Mouse (Mus musculus) left cerebral cortex, adult 2 months (tissue): Measurements from ENCODE around the gene Csk. TPM values are rescaled to one million over a fixed set of nuclear protein-coding genes. Genes with fewer than 3 reads are reported as not detected.

Experiments used
- DNase-seq, 2 experiments: peaks; one replicate each; pipeline ENCODE4 v3.0.0; 2021 to 2022; ENCODE audit warnings: low spot score in 2 of 2, mixed read lengths in 1 of 2; ENCODE audit errors: extremely low spot score in 1 of 2
- H3K27ac ChIP-seq: fragments of 200-600 bp; 2 replicates; pipeline ENCODE4 v1.8.1; 2022
- H3K4me3 ChIP-seq: fragments of 200-600 bp; 2 replicates; pipeline ENCODE4 v1.8.1; 2022
- CTCF ChIP-seq: fragments of 200-600 bp; IDR thresholded peaks from 2 replicates; pipeline ENCODE4 v1.8.1; 2022; ENCODE audit warnings: antibody characterized with exemption, mild to moderate bottlenecking, moderate library complexity
- intact Hi-C: fragments of 180-260 bp; cut with DNase I; formaldehyde crosslinking; loops from one replicate; pipeline ENCODE4 v1.15.1; 2025
- total RNA-seq, 2 experiments: library from RNA; stranded (reverse); gene quantifications; 2 replicates each; pipeline ENCODE4 v1.2.3; 2021

Gene Csk
- total RNA-seq, 2 experiments from 2014 or later, result 32.9 to 39.6 TPM

GRCm38 (mm10) chr9:57593454-57594173 is 59.8 kb downstream of the Csk start:
- intact Hi-C loops, result loop anchor here (5.0 kb wide), 1 partner anchor 64 kb away; no protein-coding TSS in a partner anchor
- Histone ChIP-seq H3K27ac (no peak overlapping the region), H3K4me3 (no peak overlapping the region)
- DNase-seq, result no peak
- TF ChIP-seq CTCF, result no peak

- no peak for DNase-seq
- intact Hi-C loops, result loop anchor here (5.0 kb wide), 1 partner anchor 67 kb away; no protein-coding TSS in a partner anchor
- no peak overlapping the region for H3K4me3 ChIP-seq
- H3K27ac ChIP-seq, result no peak overlapping the region; the same call in 1 of the 2 replicates
- peak; percentile 48 for TF ChIP-seq CTCF
Measured at GRCm38 (mm10) chr9:57590726-57591125, 62.7 kb downstream of the Csk start.

- Histone ChIP-seq H3K27ac (peak within 1 kb of the TSS; percentile 84), H3K4me3 (peak within 1 kb of the TSS; percentile 65)
- peak; percentile 77 to 79 for DNase-seq
- TF ChIP-seq CTCF, result peak; percentile 33
- intact Hi-C loops, result loop anchor here (5.0 kb wide), 2 partner anchors 47 to 68 kb away; no protein-coding TSS in a partner anchor
Measured at GRCm38 (mm10) chr9:57589224-57590126, 64.0 kb downstream of the Csk start, which contains the start of gene Ulk3. TSS of gene Ulk3 (plus strand) at chr9:57589452.

- H3K4me3 ChIP-seq, result no peak overlapping the region
- H3K27ac ChIP-seq, result no peak overlapping the region
- DNase-seq, result no peak
- TF ChIP-seq CTCF, result no peak
- intact Hi-C loops, result loop anchor here (5.0 kb wide), 1 partner anchor 43 kb away; no protein-coding TSS in a partner anchor
Measured at GRCm38 (mm10) chr9:57584991-57585390, 68.4 kb downstream of the Csk start.

GRCm38 (mm10) chr9:57577144-57577849 is 76.1 kb downstream of the Csk start:
- Histone ChIP-seq H3K4me3 (no peak overlapping the region), H3K27ac (no peak overlapping the region)
- intact Hi-C loops, result no loop called here
- DNase-seq, result no peak
- no peak for TF ChIP-seq CTCF

Other genes with a start within 250 kb of the Csk start
- 10 to 100 TPM; 16.3 to 16.8 TPM for gene Ppcdc, start 213.5 kb downstream of the Csk start, total RNA-seq
- 100 to 1,000 TPM; 379 TPM for gene Scamp5, start 185.6 kb downstream of the Csk start, total RNA-seq
- gene Rpp25, start 149.6 kb downstream of the Csk start, total RNA-seq, result 10 to 100 TPM; 16.9 to 18.5 TPM
- gene Cox5a, start 132.4 kb downstream of the Csk start, total RNA-seq, result 100 to 1,000 TPM; 374 to 440 TPM
- gene Fam219b, start 116.1 kb downstream of the Csk start, total RNA-seq, result 10 to 100 TPM; 18.1 to 21.6 TPM
- 10 to 100 TPM; 63.4 to 76.9 TPM for gene Mpi, start 100.9 kb downstream of the Csk start, total RNA-seq
- gene Scamp2, start 92.7 kb downstream of the Csk start, total RNA-seq, result 10 to 100 TPM; 19.8 to 22.3 TPM
- 10 to 100 TPM; 36.3 to 37.1 TPM for gene Ulk3, start 64.2 kb downstream of the Csk start, total RNA-seq
- 1 to 10 TPM; 9.1 to 9.6 TPM for gene Cplx3, start 47.4 kb downstream of the Csk start, total RNA-seq
- gene Lman1l, start 32.9 kb downstream of the Csk start, total RNA-seq, result not detected
- gene Cyp1a2, start 30.1 kb upstream of the Csk start, total RNA-seq, result not detected
- under 1 TPM; 0.16 TPM for gene Cyp1a1, start 34.3 kb upstream of the Csk start, total RNA-seq
- gene Edc3, start 54.9 kb upstream of the Csk start, total RNA-seq, result 10 to 100 TPM; 13.8 to 14.2 TPM
- 10 to 100 TPM; 86.8 to 96.3 TPM for gene Clk3, start 112.2 kb upstream of the Csk start, total RNA-seq
- 10 to 100 TPM; 10.9 to 14.8 TPM for gene Arid3b, start 183.2 kb upstream of the Csk start, total RNA-seq